In genomic region chr8:120260677-120261076, GRCm38 (mm10) we compare ENCODE assay signal across 11 mouse cellular contexts. TPM values are rescaled to one million over a fixed set of nuclear protein-coding genes. Genes with fewer than 3 reads are reported as not detected.
DNase-seq lines count a peak whose midpoint lies in the region; ATAC-seq and TF ChIP-seq lines count a peak whose summit lies in the region.
"Had no signal": no experiment of that assay in that cellular context is flagged by ENCODE, and none has a peak within 500 bp of the region (broad histone marks: within the 10 kb centered on the region; RNA-seq: fewer than 3 reads in every experiment).

No protein-coding gene starts in this region.

- H3K36me3 ChIP-seq in forebrain, embryonic 12.5 days (replicated peaks): no peaks in the 10 kb centered on the region
- H3K36me3 ChIP-seq in forebrain, embryonic 15.5 days: no peaks in the 10 kb centered on the region
- H3K36me3 ChIP-seq in kidney, embryonic 15.5 days: no peaks in the 10 kb centered on the region
- H3K36me3 ChIP-seq in neural tube, embryonic 12.5 days: no peaks in the 10 kb centered on the region
- H3K36me3 ChIP-seq in neural tube, embryonic 15.5 days: no peaks in the 10 kb centered on the region
- H3K36me3 ChIP-seq in stomach, postnatal 0 days (ENCODE audit: control insufficient read depth, insufficient read depth, low read length): no peaks in the 10 kb centered on the region

- ATAC-seq in forebrain, embryonic 12.5 days (ENCODE audit: low FRiP score): no peak
- ATAC-seq in forebrain, embryonic 15.5 days (replicated peaks): no peak
- no peak for ATAC-seq in kidney, embryonic 15.5 days (replicated peaks; ENCODE audit: low FRiP score)
- ATAC-seq in neural tube, embryonic 12.5 days (ENCODE audit: low FRiP score, low read depth): no peak
- ATAC-seq in neural tube, embryonic 15.5 days (ENCODE audit: low FRiP score): no peak
- no peak for ATAC-seq in stomach, postnatal 0 days (ENCODE audit: low FRiP score, low TSS enrichment)

- no peak for DNase-seq in kidney, adult 9 months
- no peak for DNase-seq in stomach, postnatal 0 days (ENCODE audit: low spot score)
- no peak for DNase-seq in cerebellum, adult 11-12 months
- DNase-seq: adrenal gland, postnatal 25 days; thymus, postnatal 14 days had no signal

- 85% methylated on average over 5 of the region's 5 CpGs for WGBS in forebrain, embryonic 12.5 days
- WGBS in forebrain, embryonic 15.5 days: 82% methylated on average over 5 of the region's 5 CpGs
- 68% methylated on average over 5 of the region's 5 CpGs for whole genome bisulfite sequencing in kidney, embryonic 15.5 days
- WGBS in neural tube, embryonic 12.5 days: 74% methylated on average over 5 of the region's 5 CpGs
- 76% methylated on average over 5 of the region's 5 CpGs for WGBS in neural tube, embryonic 15.5 days
- WGBS in stomach, postnatal 0 days: 76% methylated on average over 5 of the region's 5 CpGs

- no peak for TF ChIP-seq CTCF in stomach, postnatal 0 days (IDR thresholded peaks at IDR 0.05; ENCODE audit: low read depth)

- peak overlapping the region; percentile 38; the same call in 1 of the 2 replicates for H3K9ac ChIP-seq in forebrain, embryonic 12.5 days
- H3K9ac ChIP-seq in forebrain, embryonic 15.5 days (replicated peaks): no peak overlapping the region
- H3K9ac ChIP-seq in kidney, embryonic 15.5 days: no peak overlapping the region
- H3K9ac ChIP-seq in neural tube, embryonic 12.5 days: peak overlapping the region; percentile 14; the same call in 1 of the 2 replicates
- no peak overlapping the region for H3K9ac ChIP-seq in neural tube, embryonic 15.5 days (replicated peaks)
- H3K9ac ChIP-seq in stomach, postnatal 0 days (ENCODE audit: low read length): no peak overlapping the region; the same call in 1 of the 2 replicates

- peaks cover 13% of the 10 kb centered on the region; the same call in 1 of the 2 replicates for H3K27me3 ChIP-seq in forebrain, embryonic 12.5 days
- H3K27me3 ChIP-seq in forebrain, embryonic 15.5 days: no peaks in the 10 kb centered on the region
- H3K27me3 ChIP-seq in kidney, embryonic 15.5 days: peaks cover 11% of the 10 kb centered on the region; the same call in 1 of the 2 replicates
- H3K27me3 ChIP-seq in neural tube, embryonic 12.5 days (replicated peaks): no peaks in the 10 kb centered on the region
- H3K27me3 ChIP-seq in neural tube, embryonic 15.5 days (replicated peaks): no peaks in the 10 kb centered on the region
- H3K27me3 ChIP-seq in stomach, postnatal 0 days (ENCODE audit: control insufficient read depth, insufficient read depth, low read length): no peaks in the 10 kb centered on the region

- no peaks in the 10 kb centered on the region for H3K9me3 ChIP-seq in forebrain, embryonic 12.5 days
- no peaks in the 10 kb centered on the region for H3K9me3 ChIP-seq in forebrain, embryonic 15.5 days
- no peaks in the 10 kb centered on the region for H3K9me3 ChIP-seq in kidney, embryonic 15.5 days (replicated peaks)
- no peaks in the 10 kb centered on the region for H3K9me3 ChIP-seq in neural tube, embryonic 12.5 days
- H3K9me3 ChIP-seq in neural tube, embryonic 15.5 days (replicated peaks): no peaks in the 10 kb centered on the region
- H3K9me3 ChIP-seq in stomach, postnatal 0 days (ENCODE audit: control insufficient read depth, low read length): no peaks in the 10 kb centered on the region

- peaks cover 57% of the 10 kb centered on the region for H3K4me1 ChIP-seq in forebrain, embryonic 12.5 days
- peaks cover 44% of the 10 kb centered on the region for H3K4me1 ChIP-seq in forebrain, embryonic 15.5 days
- peaks cover 83% of the 10 kb centered on the region for H3K4me1 ChIP-seq in kidney, embryonic 15.5 days
- H3K4me1 ChIP-seq in neural tube, embryonic 12.5 days: peaks cover 56% of the 10 kb centered on the region
- H3K4me1 ChIP-seq in neural tube, embryonic 15.5 days: peaks cover 59% of the 10 kb centered on the region
- peaks cover 11% of the 10 kb centered on the region for H3K4me1 ChIP-seq in stomach, postnatal 0 days (replicated peaks; ENCODE audit: control insufficient read depth, insufficient read depth)

- no peak for TF ChIP-seq EP300 in stomach, postnatal 0 days (optimal IDR thresholded peaks at IDR 0.05)

- H3K27ac ChIP-seq in forebrain, embryonic 12.5 days: no peak overlapping the region
- no peak overlapping the region for H3K27ac ChIP-seq in forebrain, embryonic 15.5 days (replicated peaks)
- peak overlapping the region; percentile 82 for H3K27ac ChIP-seq in kidney, embryonic 15.5 days
- no peak overlapping the region for H3K27ac ChIP-seq in neural tube, embryonic 12.5 days
- H3K27ac ChIP-seq in neural tube, embryonic 15.5 days (replicated peaks): no peak overlapping the region; the same call in 1 of the 2 replicates
- H3K27ac ChIP-seq in stomach, postnatal 0 days (replicated peaks): peak overlapping the region; percentile 41

- H3K4me2 ChIP-seq in forebrain, embryonic 12.5 days: no peak overlapping the region
- no peak overlapping the region for H3K4me2 ChIP-seq in forebrain, embryonic 15.5 days (replicated peaks)
- H3K4me2 ChIP-seq in kidney, embryonic 15.5 days: peak overlapping the region; percentile 45
- H3K4me2 ChIP-seq in neural tube, embryonic 12.5 days (replicated peaks): peak overlapping the region; percentile 37; the same call in 1 of the 2 replicates
- no peak overlapping the region for H3K4me2 ChIP-seq in neural tube, embryonic 15.5 days
- H3K4me2 ChIP-seq in stomach, postnatal 0 days (replicated peaks; ENCODE audit: low read depth): 0 out of 2 replicates have a peak overlapping the region, but pooled peaks have one; percentile 20

- no peak overlapping the region for H3K4me3 ChIP-seq in forebrain, embryonic 12.5 days (replicated peaks)
- no peak overlapping the region for H3K4me3 ChIP-seq in forebrain, embryonic 15.5 days
- no peak overlapping the region for H3K4me3 ChIP-seq in kidney, embryonic 15.5 days (replicated peaks)
- H3K4me3 ChIP-seq in neural tube, embryonic 12.5 days: no peak overlapping the region
- H3K4me3 ChIP-seq in neural tube, embryonic 15.5 days (replicated peaks): no peak overlapping the region
- H3K4me3 ChIP-seq in stomach, postnatal 0 days (ENCODE audit: low read depth, low read length): no peak overlapping the region
- H3K4me3 ChIP-seq: erythroblast, embryonic 14.5 days had no signal

RNA-seq across cellular contexts. Expression of gene Gse1, which starts 32.4 kb away (rescaled TPM):
- polyA plus RNA-seq in forebrain, embryonic 12.5 days (2016; fragmentation: Nextera tagmentation; extraction: Ambion mirVana): 20.4 and 27.0 TPM in 2 replicates
- polyA plus RNA-seq in forebrain, embryonic 15.5 days (2015; fragmentation: Nextera tagmentation; extraction: Ambion mirVana): 31.3 and 32.7 TPM in 2 replicates
- polyA plus RNA-seq in kidney, embryonic 15.5 days (2015; fragmentation: Nextera tagmentation; extraction: Ambion mirVana): 8.3 and 10.0 TPM in 2 replicates
- 26.0 and 30.5 TPM in 2 replicates for polyA plus RNA-seq in neural tube, embryonic 12.5 days (2016; fragmentation: Nextera tagmentation; extraction: Ambion mirVana)
- 12.2 and 14.0 TPM in 2 replicates for polyA plus RNA-seq in neural tube, embryonic 15.5 days (2015; fragmentation: Nextera tagmentation; extraction: Ambion mirVana)
- 6.4 and 7.0 TPM in 2 replicates for polyA plus RNA-seq in stomach, postnatal 0 days (2015; fragmentation: Nextera tagmentation; extraction: Ambion mirVana)

Comparison
In these comparisons a context has a peak if more than half of its experiments do, and no peak if none do; other contexts are left out.
1. H3K4me2 ChIP-seq: peak in kidney, embryonic 15.5 days (single experiment), neural tube, embryonic 12.5 days (single experiment) and stomach, postnatal 0 days (single experiment); none in forebrain, embryonic 12.5 days (single experiment), forebrain, embryonic 15.5 days (single experiment) and neural tube, embryonic 15.5 days (single experiment).
2. H3K9ac ChIP-seq: peak in forebrain, embryonic 12.5 days (single experiment) and neural tube, embryonic 12.5 days (single experiment); none in forebrain, embryonic 15.5 days (single experiment), kidney, embryonic 15.5 days (single experiment), neural tube, embryonic 15.5 days (single experiment) and stomach, postnatal 0 days (single experiment).
3. H3K27ac ChIP-seq: peak in kidney, embryonic 15.5 days (single experiment) and stomach, postnatal 0 days (single experiment); none in forebrain, embryonic 12.5 days (single experiment), forebrain, embryonic 15.5 days (single experiment), neural tube, embryonic 12.5 days (single experiment) and neural tube, embryonic 15.5 days (single experiment).